Mouse (Mus musculus) forebrain, embryonic 11.5 days (tissue): ENCODE data around the gene Kmt2e. TPM values are rescaled to one million over a fixed set of nuclear protein-coding genes. Genes with fewer than 3 reads are reported as not detected.
"Not testable (repeated sequence)": the region's sequence is repeated elsewhere in the genome, so short reads cannot be mapped to it uniquely, and the experiment has no call there.

Experiments used
- ATAC-seq: fragments of 200-750 bp; cut with Nextera tagmentation; replicated peaks from 2 replicates; pipeline ENCODE4 v1.8.0; 2017; ENCODE audit warnings: moderate TSS enrichment; ENCODE audit not compliant: low FRiP score
- DNase-seq: peaks from one replicate; pipeline ENCODE4 v3.0.0-alpha.2; 2017; ENCODE audit warnings: low spot score
- H3K27ac ChIP-seq: fragments of 300-500 bp; sonication (generic); 2 replicates; pipeline ENCODE4 v1.5.1; 2014; ENCODE audit warnings: low read depth, low read length
- H3K27me3 ChIP-seq: fragments of 300-500 bp; sonication (generic); 2 replicates; pipeline ENCODE4 v1.6.1; 2014; ENCODE audit warnings: mild to moderate bottlenecking, low read length, mixed read lengths; ENCODE audit not compliant: control insufficient read depth, insufficient read depth
- H3K36me3 ChIP-seq: fragments of 300-500 bp; sonication (generic); 2 replicates; pipeline ENCODE4 v1.6.1; 2014; ENCODE audit warnings: mild to moderate bottlenecking, low read length, moderate library complexity, mixed read lengths; ENCODE audit not compliant: control insufficient read depth, insufficient read depth
- H3K4me1 ChIP-seq: fragments of 300-500 bp; sonication (generic); replicated peaks from 2 replicates; pipeline ENCODE4 v1.6.1; 2014; ENCODE audit warnings: low read length, mixed read lengths; ENCODE audit not compliant: control insufficient read depth, insufficient read depth
- H3K4me2 ChIP-seq: fragments of 300-500 bp; sonication (generic); 2 replicates; pipeline ENCODE4 v1.6.1; 2014; ENCODE audit warnings: low read depth, mild to moderate bottlenecking, low read length, moderate library complexity, mixed read lengths; ENCODE audit not compliant: severe bottlenecking
- H3K4me3 ChIP-seq: fragments of 300-500 bp; sonication (generic); 2 replicates; pipeline ENCODE4 v1.5.1; 2014; ENCODE audit warnings: low read depth, low read length
- H3K9ac ChIP-seq: fragments of 300-500 bp; sonication (generic); 2 replicates; pipeline ENCODE4 v1.6.1; 2014; ENCODE audit warnings: low read length
- H3K9me3 ChIP-seq: fragments of 300-500 bp; sonication (generic); 2 replicates; pipeline ENCODE4 v1.6.1; 2016; ENCODE audit warnings: low read length, mixed read lengths; ENCODE audit not compliant: control insufficient read depth
- WGBS: fragments of 180-500 bp; shearing (Covaris S2); extraction: QIAGEN DNeasy Blood & Tissue Kit; methylation state at CpG from one replicate; pipeline ENCODE4 v1.1.7; 2014; 5-methylcytosine and 5-hydroxymethylcytosine counted together
- polyA plus RNA-seq: library from polyadenylated mRNA; unstranded; fragments of >200 nt; fragmentation: Nextera tagmentation; extraction: Ambion mirVana; gene quantifications from 2 replicates; pipeline ENCODE4 v1.2.1, GENCODE M21; 2014

The Kmt2e gene
- polyA plus RNA-seq, 1 experiment from 2014 or later, result 104 TPM

DNA sequence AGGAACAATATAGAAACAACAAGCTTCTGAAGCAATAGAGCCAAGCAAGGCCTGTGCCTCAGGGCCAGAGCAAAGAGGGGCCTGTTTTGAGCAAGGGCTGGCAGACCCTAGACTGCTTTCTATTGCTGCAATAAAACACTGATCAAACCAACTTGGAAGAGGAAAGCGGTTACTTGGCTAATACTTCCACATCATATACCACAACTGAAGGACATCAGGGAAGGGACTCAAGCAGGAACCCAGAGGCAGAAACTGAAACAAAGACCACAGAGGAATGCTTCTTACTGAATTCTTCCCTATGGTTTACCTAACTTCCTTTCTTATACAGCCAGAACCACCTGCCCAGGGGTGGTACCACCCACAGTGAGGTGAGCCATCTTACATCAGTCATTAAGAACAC lies 87.4 kb downstream of the Kmt2e start:
- no peaks in the 10 kb centered on the region for H3K36me3 ChIP-seq
- no peak for ATAC-seq

GRCm38 (mm10) chr5:23523936-23524335 lies 89.7 kb downstream of the Kmt2e start:
- Histone ChIP-seq H3K36me3 (no peaks in the 10 kb centered on the region; the same call in 1 of the 2 replicates), H3K27ac (no peak overlapping the region), H3K27me3 (no peaks in the 10 kb centered on the region), H3K4me1 (no peaks in the 10 kb centered on the region), H3K4me3 (no peak overlapping the region), H3K4me2 (no peak overlapping the region), H3K9me3 (no peaks in the 10 kb centered on the region), H3K9ac (no peak overlapping the region)
- DNase-seq, result no peak
- WGBS, result 92% methylated on average over 3 of the region's 3 CpGs
- no peak for ATAC-seq

More for the DNA sequence above, 87.4 kb downstream of the Kmt2e start:
- DNase-seq, result no peak
- Histone ChIP-seq H3K27me3 (no peaks in the 10 kb centered on the region), H3K4me3 (no peak overlapping the region), H3K4me2 (no peak overlapping the region), H3K4me1 (no peaks in the 10 kb centered on the region), H3K9ac (no peak overlapping the region), H3K27ac (no peak overlapping the region), H3K9me3 (no peaks in the 10 kb centered on the region)
- 96% methylated on average over 1 of the region's 1 CpGs for WGBS

DNA sequence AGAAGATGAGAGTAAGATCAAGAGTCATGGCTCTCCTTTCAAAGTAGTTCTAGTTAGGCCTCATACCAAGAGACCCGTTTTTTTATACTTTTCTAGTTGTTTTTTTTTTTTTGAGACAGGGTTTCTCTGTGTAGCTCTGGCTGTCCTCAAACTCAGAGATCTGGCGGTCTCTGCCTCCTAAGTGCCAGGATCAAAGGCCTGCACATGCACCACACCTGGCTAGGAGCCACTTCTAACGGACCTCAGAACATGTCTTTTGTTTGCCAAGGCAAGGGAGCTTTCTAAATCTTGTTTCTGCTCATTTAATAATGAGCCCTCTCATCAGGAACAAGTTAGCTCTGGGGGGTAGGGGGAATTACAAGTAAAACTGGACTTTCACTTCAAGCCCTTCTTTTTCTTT lies 90.4 kb downstream of the Kmt2e start:
- DNase-seq (no peak), ATAC-seq (no peak)
- Histone ChIP-seq H3K27me3 (no peaks in the 10 kb centered on the region), H3K4me3 (no peak overlapping the region), H3K4me2 (no peak overlapping the region), H3K9me3 (no peaks in the 10 kb centered on the region), H3K4me1 (no peaks in the 10 kb centered on the region), H3K27ac (no peak overlapping the region), H3K9ac (no peak overlapping the region), H3K36me3 (no peaks in the 10 kb centered on the region; the same call in 1 of the 2 replicates)
- 78% methylated on average over 3 of the region's 3 CpGs for WGBS

DNA sequence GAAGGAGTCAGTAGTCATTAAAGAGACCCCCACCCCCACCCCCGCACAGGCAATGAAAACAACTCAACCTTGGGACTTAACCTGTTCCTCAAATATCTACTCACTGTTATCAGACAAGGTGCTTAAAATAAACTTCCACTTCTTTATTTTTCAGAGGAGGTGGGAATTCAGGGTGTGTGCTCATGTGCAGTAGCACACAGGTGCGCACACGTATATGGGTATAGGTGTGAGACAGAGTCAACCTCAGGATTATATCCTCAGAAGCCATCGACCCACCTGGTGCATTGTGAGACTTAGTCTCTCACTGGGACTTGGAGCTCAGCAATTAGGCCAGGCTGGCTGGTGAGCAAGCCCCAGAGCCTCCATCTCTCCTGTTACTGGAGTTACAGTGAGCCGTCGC lies 96.9 kb downstream of the Kmt2e start:
- Histone ChIP-seq H3K36me3 (no peaks in the 10 kb centered on the region; the same call in 1 of the 2 replicates), H3K9ac (no peak overlapping the region), H3K4me2 (no peak overlapping the region), H3K9me3 (no peaks in the 10 kb centered on the region), H3K27ac (no peak overlapping the region), H3K4me1 (no peaks in the 10 kb centered on the region), H3K27me3 (no peaks in the 10 kb centered on the region), H3K4me3 (no peak overlapping the region)
- 98% methylated on average over 6 of the region's 6 CpGs for WGBS
- DNase-seq (no peak), ATAC-seq (no peak)

- 84% methylated on average over 7 of the region's 7 CpGs for WGBS
- no peaks in the 10 kb centered on the region; the same call in 1 of the 2 replicates for H3K36me3 ChIP-seq
- H3K27me3 ChIP-seq, result no peaks in the 10 kb centered on the region
- no peaks in the 10 kb centered on the region for H3K9me3 ChIP-seq
- ATAC-seq (no peak), DNase-seq (no peak)
- H3K9ac ChIP-seq, result no peak overlapping the region
- H3K27ac ChIP-seq, result no peak overlapping the region
- no peaks in the 10 kb centered on the region for H3K4me1 ChIP-seq
- H3K4me2 ChIP-seq, result no peak overlapping the region
- H3K4me3 ChIP-seq, result no peak overlapping the region
These were observed 97.4 kb downstream of the Kmt2e start for GRCm38 (mm10) chr5:23531541-23532096.

DNA sequence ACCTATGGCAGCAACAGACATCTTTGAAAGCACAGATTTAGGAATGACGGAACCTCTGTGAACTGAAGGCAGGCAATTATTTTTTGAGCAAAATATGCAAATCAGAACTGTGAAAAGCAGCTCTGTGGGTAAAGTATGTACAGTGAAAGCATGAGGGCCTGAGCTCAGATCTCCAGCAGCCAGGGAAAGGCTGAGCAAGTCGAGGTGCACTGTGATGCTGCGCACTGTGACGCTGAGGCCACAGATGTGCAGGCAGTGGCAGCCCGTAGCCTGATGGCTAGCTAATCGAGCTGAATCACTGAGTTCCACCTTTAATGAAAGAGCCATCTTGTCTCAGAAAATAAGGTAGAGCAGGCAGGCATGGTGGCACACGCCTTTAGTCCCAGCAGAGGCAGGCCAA lies 101.5 kb downstream of the Kmt2e start:
- Histone ChIP-seq H3K9me3 (no peaks in the 10 kb centered on the region), H3K4me2 (no peak overlapping the region), H3K36me3 (no peaks in the 10 kb centered on the region), H3K27me3 (no peaks in the 10 kb centered on the region), H3K9ac (no peak overlapping the region), H3K4me1 (no peaks in the 10 kb centered on the region), H3K4me3 (no peak overlapping the region), H3K27ac (no peak overlapping the region)
- ATAC-seq, result no peak
- DNase-seq, result no peak
- WGBS, result 85% methylated on average over 7 of the region's 7 CpGs

DNA sequence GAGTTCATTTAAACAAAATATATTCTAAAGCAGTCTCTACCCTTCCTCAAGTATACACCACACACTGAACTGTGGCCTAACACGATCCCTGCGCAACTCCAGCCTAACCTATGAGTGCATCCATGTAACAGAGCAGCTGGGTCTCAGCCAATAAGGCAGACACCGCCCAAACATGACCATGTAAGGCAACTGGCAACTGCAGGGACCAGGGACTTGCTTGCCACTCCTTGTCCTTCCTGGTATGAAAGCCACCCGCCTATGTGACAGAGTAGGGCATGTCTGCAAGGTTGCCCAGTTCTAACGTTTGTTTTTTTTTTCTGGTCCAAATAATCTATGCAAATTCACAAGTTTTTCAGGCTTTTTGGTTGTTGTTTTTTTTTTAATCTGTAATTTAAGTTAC lies 117.4 kb downstream of the Kmt2e start:
- H3K27me3 ChIP-seq, result no peaks in the 10 kb centered on the region
- DNase-seq, result no peak
- WGBS, result 88% methylated on average over 5 of the region's 5 CpGs

GRCm38 (mm10) chr5:23553338-23553737 lies 119.1 kb downstream of the Kmt2e start:
- not testable (repeated sequence) for H3K27me3 ChIP-seq, H3K36me3 ChIP-seq, H3K4me2 ChIP-seq, H3K9me3 ChIP-seq, ATAC-seq, H3K9ac ChIP-seq, H3K4me3 ChIP-seq, DNase-seq, H3K4me1 ChIP-seq, H3K27ac ChIP-seq
- WGBS, result 84% methylated on average over 3 of the region's 3 CpGs

More for the DNA sequence above, 117.4 kb downstream of the Kmt2e start:
- Histone ChIP-seq H3K27ac (no peak overlapping the region), H3K4me3 (no peak overlapping the region), H3K9me3 (no peaks in the 10 kb centered on the region), H3K9ac (no peak overlapping the region), H3K4me2 (no peak overlapping the region), H3K4me1 (no peaks in the 10 kb centered on the region), H3K36me3 (no peaks in the 10 kb centered on the region)
- ATAC-seq, result no peak
